Mouse (Mus musculus) testis, postnatal 14 days (tissue): ENCODE results near the gene Adamts6.

Experiments used
- DNase-seq: peaks from one replicate; pipeline ENCODE4 v3.0.0; 2021; ENCODE audit warnings: low spot score

The Adamts6 gene

DNA sequence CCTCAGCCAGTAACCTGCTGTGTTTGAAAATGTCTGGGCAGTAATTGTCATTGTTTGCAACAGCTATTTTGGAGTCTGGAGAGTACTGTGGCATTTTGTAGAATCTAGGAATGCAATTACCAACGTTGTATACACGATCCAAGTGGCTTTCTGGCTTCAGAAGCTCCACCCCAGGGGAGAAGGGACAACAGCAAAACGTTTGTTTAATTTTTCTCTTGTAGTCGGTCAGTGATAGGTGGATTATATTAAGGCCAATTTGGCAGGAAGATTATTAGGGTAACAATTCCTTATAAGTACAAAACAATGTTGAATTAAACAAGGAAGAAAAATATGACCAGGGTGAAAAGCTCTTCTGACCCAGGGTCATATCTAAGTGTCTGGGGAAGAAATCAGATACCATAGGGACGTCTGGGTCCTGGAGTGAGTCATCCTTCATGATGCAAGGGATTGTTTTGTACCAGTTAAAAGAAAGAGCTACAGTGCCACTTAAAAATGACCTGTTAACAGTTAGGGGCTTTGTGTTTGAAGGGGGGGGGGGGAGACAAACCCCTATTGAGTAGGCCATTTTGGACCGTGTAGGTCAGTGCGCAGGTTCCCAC, 229.2 kb downstream of the Adamts6 start:
- no peak for DNase-seq

DNA sequence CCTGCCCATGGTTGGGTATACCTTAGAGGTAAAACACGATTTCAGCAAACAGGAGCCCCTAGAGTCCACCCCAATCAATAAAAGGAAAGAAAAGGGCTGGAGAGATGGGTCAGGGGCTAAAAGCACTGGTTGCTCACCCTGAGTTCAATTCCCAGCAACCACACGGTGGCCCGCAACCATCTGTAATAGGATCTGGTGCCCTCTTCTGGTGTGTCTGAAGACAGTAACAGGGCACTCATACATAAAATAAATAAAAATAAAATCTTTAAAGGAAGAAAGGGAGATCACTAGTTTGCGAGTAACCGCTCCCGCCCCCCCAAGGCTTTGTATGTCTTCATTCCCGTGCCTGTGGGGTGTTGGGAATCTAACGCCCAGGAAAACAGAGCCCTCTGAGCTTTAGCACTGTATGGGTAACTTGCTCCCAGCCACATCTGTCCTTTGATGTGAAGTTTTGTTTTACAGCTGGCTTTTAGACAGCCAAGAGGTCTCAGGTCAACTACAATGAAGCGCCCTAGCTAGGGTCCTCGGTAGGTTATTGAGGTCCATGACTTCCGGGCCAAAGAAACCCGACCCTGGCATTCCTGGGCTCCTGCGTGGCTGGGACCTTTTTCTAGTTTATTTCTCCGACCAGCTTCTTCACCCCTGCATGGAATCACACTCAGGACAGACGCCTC, 230.1 kb downstream of the Adamts6 start:
- no peak for DNase-seq

- peak; percentile 82 for DNase-seq
Measured at GRCm38 (mm10) chr13:104518312-104519005, 230.8 kb downstream of the Adamts6 start.

- no peak for DNase-seq
Measured at GRCm38 (mm10) chr13:104519006-104519695, 231.5 kb downstream of the Adamts6 start.

- no peak for DNase-seq
Measured at GRCm38 (mm10) chr13:104519981-104520380, 232.3 kb downstream of the Adamts6 start.

DNA sequence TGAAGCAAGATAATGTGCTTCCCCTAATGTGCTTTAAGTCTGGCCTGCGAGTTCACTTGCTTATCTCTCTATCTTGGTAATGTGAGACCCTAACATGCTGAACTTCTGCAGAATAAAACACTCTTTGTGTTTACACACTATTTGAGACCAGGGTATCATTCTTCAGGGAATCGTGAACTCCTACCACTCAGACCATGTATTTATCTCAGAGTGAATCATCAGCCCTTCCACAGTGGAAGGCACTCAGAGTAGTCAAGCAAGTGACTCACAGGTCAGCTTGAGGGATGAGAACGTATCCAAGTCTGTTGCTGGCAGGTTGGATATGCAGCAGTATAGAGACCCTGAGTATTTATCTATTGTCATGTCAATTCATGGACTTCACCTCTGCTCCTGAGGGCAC, 232.8 kb downstream of the Adamts6 start:
- no peak for DNase-seq

DNA sequence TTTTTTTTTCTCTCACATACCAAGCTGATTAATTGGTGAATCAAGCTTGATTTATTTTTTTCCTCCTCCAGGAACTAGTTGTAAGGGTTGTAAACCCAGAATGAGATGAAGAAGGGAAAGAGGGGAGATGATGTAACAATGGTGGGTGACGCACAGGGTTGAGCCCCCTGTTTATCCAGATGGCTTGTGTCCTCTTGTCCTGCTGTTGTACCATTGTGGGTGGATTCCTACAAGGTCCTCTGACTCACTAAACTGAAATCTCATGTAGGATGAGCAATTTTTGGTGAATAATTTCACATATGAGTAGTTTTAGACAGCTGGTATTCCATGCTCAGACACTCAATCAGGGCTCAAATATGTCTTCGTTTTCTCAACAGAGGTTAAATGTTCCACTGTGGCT, 233.9 kb downstream of the Adamts6 start:
- DNase-seq, result no peak

GRCm38 (mm10) chr13:104525656-104526055, 238.0 kb downstream of the Adamts6 start:
- DNase-seq, result no peak

DNA sequence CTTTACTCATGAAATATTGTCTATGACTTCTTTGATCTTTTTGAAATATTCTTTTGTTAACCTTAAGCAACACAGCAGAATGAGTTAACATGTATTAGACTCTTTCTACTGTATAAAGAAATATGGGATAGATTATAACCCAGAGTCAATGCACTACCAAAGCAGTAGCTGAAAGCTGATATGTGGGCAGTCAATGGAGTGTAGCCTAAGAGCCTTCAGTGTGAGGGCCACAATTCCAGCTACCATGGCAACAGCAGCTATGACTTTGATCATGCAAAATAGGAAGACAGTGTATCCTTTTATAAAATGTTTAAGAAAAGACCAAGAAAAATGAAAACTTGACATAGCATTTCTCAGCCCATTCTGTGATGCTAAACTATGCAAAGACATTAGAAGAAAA, 241.6 kb downstream of the Adamts6 start:
- DNase-seq, result no peak

GRCm38 (mm10) chr13:104531841-104532240, 244.2 kb downstream of the Adamts6 start:
- no peak for DNase-seq

GRCm38 (mm10) chr13:104532723-104533122, 245.1 kb downstream of the Adamts6 start:
- no peak for DNase-seq

- no peak for DNase-seq
Measured at GRCm38 (mm10) chr13:104533806-104534495, 246.3 kb downstream of the Adamts6 start.

- DNase-seq, result peak; percentile 60
Measured at GRCm38 (mm10) chr13:104540861-104541398, 253.3 kb downstream of the Adamts6 start.

DNA sequence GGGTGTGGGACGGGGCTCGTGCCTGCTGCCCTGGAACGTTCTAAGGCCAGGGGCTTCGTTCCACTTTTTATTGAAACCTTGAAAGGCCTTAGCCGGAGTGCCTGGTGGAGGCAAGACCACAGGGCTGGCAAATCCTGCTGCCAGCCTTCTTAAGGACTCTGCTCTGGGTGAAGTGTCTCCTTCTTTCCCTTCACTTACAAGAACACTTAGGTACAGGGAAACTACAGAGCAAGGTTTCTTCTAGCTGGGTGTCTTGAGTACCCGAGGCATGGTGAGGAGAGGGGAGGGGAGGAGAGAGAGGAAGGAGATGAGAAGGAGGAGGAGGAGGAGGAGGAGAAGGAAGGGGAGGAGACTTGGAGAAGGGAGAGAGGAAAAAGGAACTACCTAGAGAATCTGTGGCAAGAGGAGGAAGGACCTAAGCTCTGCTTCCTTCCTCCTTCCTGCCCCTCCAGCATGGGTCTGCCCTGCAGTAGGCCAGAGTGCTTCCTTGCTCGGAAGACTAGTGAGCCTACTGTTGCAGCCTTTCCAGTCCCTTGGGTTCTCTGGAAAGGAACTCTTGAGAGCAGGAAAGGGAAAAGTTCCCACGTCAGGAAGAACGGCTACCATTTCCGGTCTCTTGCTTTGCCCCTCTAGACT, 254.6 kb downstream of the Adamts6 start:
- no peak for DNase-seq

GRCm38 (mm10) chr13:104542759-104543141, 255.1 kb downstream of the Adamts6 start:
- DNase-seq, result no peak
